Mouse (Mus musculus): ENCODE results near the gene Gm34653. TPM values are rescaled to one million over a fixed set of nuclear protein-coding genes. Genes with fewer than 3 reads are reported as not detected.
A peak's percentile ranks its signal among the peaks of the same experiment; 100 is the strongest.
"Not testable (repeated sequence)": the region's sequence is repeated elsewhere in the genome, so short reads cannot be mapped to it uniquely, and the experiment has no call there.

The Gm34653 gene
- total and polyA plus RNA-seq, 2 experiments from 2014 or later, result not detected

GRCm38 (mm10) chr2:34810775-34811174 lies 22.0 kb upstream of the Gm34653 start:
- Histone ChIP-seq H3K4me3 (ENCODE audit: low read depth, low read length) (no peak overlapping the region), H3K27me3 (ENCODE audit: control insufficient read depth, insufficient read depth, low read length) (no peaks in the 10 kb centered on the region), H3K9me3 (replicated peaks; ENCODE audit: control insufficient read depth, low read length) (no peaks in the 10 kb centered on the region), H3K4me2 (ENCODE audit: low read depth, low read length) (no peak overlapping the region), H3K27ac (ENCODE audit: low read depth) (no peak overlapping the region), H3K4me1 (ENCODE audit: control insufficient read depth, insufficient read depth) (no peaks in the 10 kb centered on the region), H3K9ac (replicated peaks; ENCODE audit: low read depth, low read length) (no peak overlapping the region), H3K36me3 (replicated peaks; ENCODE audit: control insufficient read depth, insufficient read depth, low read length) (peaks cover 69% of the 10 kb centered on the region)
- ATAC-seq (ENCODE audit: insufficient read depth, low read depth), result no peak
- 91% methylated on average over 3 of the region's 3 CpGs for WGBS
- no peak for DNase-seq (ENCODE audit: low spot score)
- TF ChIP-seq CTCF (IDR thresholded peaks at IDR 0.05; ENCODE audit: low read depth), result no peak
- TF ChIP-seq EP300 (IDR thresholded peaks at IDR 0.05; ENCODE audit: low read depth), result no peak

DNA sequence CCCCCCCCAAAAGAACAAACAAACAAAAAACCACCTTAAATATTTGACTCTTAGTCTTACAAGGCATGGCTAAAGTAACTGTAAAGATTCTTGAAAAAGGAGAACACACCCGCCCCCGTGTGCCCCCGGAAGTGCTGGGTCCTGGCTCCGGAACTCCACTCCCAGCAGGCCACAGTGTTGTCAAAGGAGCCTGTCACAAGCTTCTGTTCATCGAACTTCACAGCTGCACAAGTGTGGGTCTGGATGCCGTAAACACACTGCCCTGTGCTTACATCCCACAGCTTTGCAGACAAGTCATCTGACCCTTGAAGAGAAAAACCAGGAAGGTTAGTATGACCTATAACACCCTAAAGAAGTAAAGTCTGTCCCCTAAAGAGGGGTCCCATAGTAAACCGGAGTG lies 20.1 kb upstream of the Gm34653 start:
- H3K9me3 ChIP-seq (replicated peaks; ENCODE audit: control insufficient read depth, low read length), result no peaks in the 10 kb centered on the region
- ATAC-seq (ENCODE audit: insufficient read depth, low read depth), result no peak
- H3K36me3 ChIP-seq (replicated peaks; ENCODE audit: control insufficient read depth, insufficient read depth, low read length), result peaks cover 70% of the 10 kb centered on the region
- no peak for DNase-seq (ENCODE audit: low spot score)
- no peak overlapping the region for H3K27ac ChIP-seq (ENCODE audit: low read depth)
- H3K9ac ChIP-seq (replicated peaks; ENCODE audit: low read depth, low read length), result no peak overlapping the region
- H3K4me3 ChIP-seq (ENCODE audit: low read depth, low read length), result no peak overlapping the region
- no peaks in the 10 kb centered on the region for H3K27me3 ChIP-seq (ENCODE audit: control insufficient read depth, insufficient read depth, low read length)
- TF ChIP-seq EP300 (IDR thresholded peaks at IDR 0.05; ENCODE audit: low read depth) (no peak), CTCF (IDR thresholded peaks at IDR 0.05; ENCODE audit: low read depth) (no peak)
- H3K4me1 ChIP-seq (ENCODE audit: control insufficient read depth, insufficient read depth), result no peaks in the 10 kb centered on the region
- no peak overlapping the region for H3K4me2 ChIP-seq (ENCODE audit: low read depth, low read length)
- 74% methylated on average over 7 of the region's 7 CpGs for WGBS

DNA sequence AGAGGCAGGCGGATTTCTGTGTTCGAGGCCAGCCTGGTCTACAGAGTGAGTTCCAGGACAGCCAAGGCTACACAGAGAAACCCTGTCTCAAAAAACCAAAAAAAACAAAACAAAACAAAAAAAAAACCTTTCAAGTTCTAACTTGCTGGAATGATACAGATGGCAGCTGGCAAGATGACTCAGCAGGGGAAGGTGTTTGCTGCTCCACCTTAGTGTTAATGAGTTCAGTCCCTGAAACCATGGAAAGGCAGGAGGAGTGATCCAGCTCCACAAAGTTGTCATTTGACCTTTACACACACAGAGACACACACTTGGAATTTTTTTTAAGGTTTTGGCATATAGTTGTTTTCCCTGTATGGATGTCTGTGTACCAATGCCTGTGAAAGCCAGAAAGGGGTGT lies 16.9 kb upstream of the Gm34653 start:
- ATAC-seq (ENCODE audit: insufficient read depth, low read depth); H3K4me2 ChIP-seq (ENCODE audit: low read depth, low read length); H3K9me3 ChIP-seq (replicated peaks; ENCODE audit: control insufficient read depth, low read length); H3K27ac ChIP-seq (ENCODE audit: low read depth); H3K27me3 ChIP-seq (ENCODE audit: control insufficient read depth, insufficient read depth, low read length); DNase-seq (ENCODE audit: low spot score); H3K4me3 ChIP-seq (ENCODE audit: low read depth, low read length); H3K9ac ChIP-seq (replicated peaks; ENCODE audit: low read depth, low read length); H3K4me1 ChIP-seq (ENCODE audit: control insufficient read depth, insufficient read depth): not testable (repeated sequence)
- 94% methylated on average over 2 of the region's 2 CpGs for WGBS
- H3K36me3 ChIP-seq (replicated peaks; ENCODE audit: control insufficient read depth, insufficient read depth, low read length), result peaks cover 60% of the 10 kb centered on the region

DNA sequence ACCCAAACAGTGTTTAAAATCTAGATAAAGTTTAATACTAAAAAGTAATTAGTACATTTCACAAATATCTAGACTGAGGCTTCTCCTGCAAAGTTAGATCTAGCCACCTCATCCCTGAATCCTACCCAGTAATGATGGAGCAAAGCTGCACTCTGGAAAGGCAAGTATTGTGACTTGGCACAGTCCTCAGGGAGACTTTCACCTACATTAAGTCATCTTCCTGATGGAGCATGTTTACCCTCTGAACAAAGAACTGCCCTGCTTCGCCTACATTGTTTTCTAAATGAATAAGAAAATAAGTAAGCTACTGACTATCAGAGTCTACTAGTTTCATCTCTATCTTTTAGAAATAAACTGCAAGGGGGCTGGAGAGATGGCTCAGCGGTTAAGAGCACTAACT lies 14.3 kb upstream of the Gm34653 start:
- DNase-seq (ENCODE audit: low spot score), result no peak
- Histone ChIP-seq H3K9ac (replicated peaks; ENCODE audit: low read depth, low read length) (no peak overlapping the region), H3K4me2 (ENCODE audit: low read depth, low read length) (no peak overlapping the region), H3K4me3 (ENCODE audit: low read depth, low read length) (no peak overlapping the region), H3K4me1 (ENCODE audit: control insufficient read depth, insufficient read depth) (no peaks in the 10 kb centered on the region), H3K9me3 (replicated peaks; ENCODE audit: control insufficient read depth, low read length) (no peaks in the 10 kb centered on the region), H3K27me3 (ENCODE audit: control insufficient read depth, insufficient read depth, low read length) (no peaks in the 10 kb centered on the region), H3K36me3 (replicated peaks; ENCODE audit: control insufficient read depth, insufficient read depth, low read length) (peaks cover 51% of the 10 kb centered on the region), H3K27ac (ENCODE audit: low read depth) (no peak overlapping the region)
- TF ChIP-seq EP300 (IDR thresholded peaks at IDR 0.05; ENCODE audit: low read depth) (no peak), CTCF (IDR thresholded peaks at IDR 0.05; ENCODE audit: low read depth) (no peak)
- ATAC-seq (ENCODE audit: insufficient read depth, low read depth), result no peak
- WGBS, result 93% methylated on average over 2 of the region's 2 CpGs

GRCm38 (mm10) chr2:34825827-34826459 lies 6.9 kb upstream of the Gm34653 start, which contains the start of gene Fbxw2:
Gene Fbxw2 (minus strand): TSS chr2:34826311.
- peak within 1 kb of the TSS; percentile 63 for H3K4me2 ChIP-seq (ENCODE audit: low read depth, low read length)
- peak; percentile 99 for ATAC-seq (ENCODE audit: insufficient read depth, low read depth)
- peaks cover 14% of the 10 kb centered on the region for H3K36me3 ChIP-seq (replicated peaks; ENCODE audit: control insufficient read depth, insufficient read depth, low read length)
- DNase-seq (ENCODE audit: low spot score), result peak; percentile 84
- no peaks in the 10 kb centered on the region for H3K9me3 ChIP-seq (replicated peaks; ENCODE audit: control insufficient read depth, low read length)
- peaks cover 12% of the 10 kb centered on the region for H3K4me1 ChIP-seq (ENCODE audit: control insufficient read depth, insufficient read depth)
- TF ChIP-seq CTCF (IDR thresholded peaks at IDR 0.05; ENCODE audit: low read depth) (no peak), EP300 (IDR thresholded peaks at IDR 0.05; ENCODE audit: low read depth) (peak; percentile 66; the same call in 1 of the 2 replicates)
- peak within 1 kb of the TSS; percentile 89 for H3K9ac ChIP-seq (replicated peaks; ENCODE audit: low read depth, low read length)
- H3K27ac ChIP-seq (ENCODE audit: low read depth), result peak within 1 kb of the TSS; percentile 82
- H3K4me3 ChIP-seq (ENCODE audit: low read depth, low read length), result peak within 1 kb of the TSS; percentile 71
- no peaks in the 10 kb centered on the region for H3K27me3 ChIP-seq (ENCODE audit: control insufficient read depth, insufficient read depth, low read length)
- WGBS, result under 1% methylated on average over 53 of the region's 57 CpGs
